ENCODE assay signal across 12 mouse cellular contexts in genomic region chr15:93733731-93734510, GRCm38 (mm10).
DNase-seq lines count a peak whose midpoint lies in the region; TF ChIP-seq lines count a peak whose summit lies in the region.
"Had no signal": no experiment of that assay in that cellular context is flagged by ENCODE, and none has a peak within 500 bp of the region (broad histone marks: within the 10 kb centered on the region; RNA-seq: fewer than 3 reads in every experiment).

No protein-coding gene starts in this region.

- H3K27me3 ChIP-seq in myocyte (ENCODE audit: control insufficient read depth, insufficient read depth, insufficient read length): no peaks in the 10 kb centered on the region
- H3K27me3 ChIP-seq: heart, embryonic 15.5 days had no signal

- peak overlapping the region; percentile 81 for H3K4me2 ChIP-seq in myocyte (ENCODE audit: low read depth)
- H3K4me2 ChIP-seq: heart, embryonic 15.5 days had no signal

- DNase-seq in cerebellum, postnatal 14 days: peak; percentile 56 to 68
- no peak for DNase-seq in cerebellum, adult 11-12 months
- DNase-seq in testis, postnatal 14 days (ENCODE audit: low spot score): peak; percentile 24
- DNase-seq in testis, postnatal 10 days (ENCODE audit: low spot score): no peak
- DNase-seq in gastrocnemius, postnatal 25 days: peak; percentile 54
- no peak for DNase-seq in kidney, postnatal 14 days
- DNase-seq in layer of hippocampus, adult 11-12 months (ENCODE audit: low spot score): no peak
- DNase-seq: cerebellum, adult 2 months; kidney, adult 2 months; right cerebral cortex, adult 18-20 months had no signal

- TF ChIP-seq POLR2A in myocyte (IDR thresholded peaks at IDR 0.05; ENCODE audit: insufficient read length, low read depth): no peak

- no peak overlapping the region for H3ac ChIP-seq in myocyte (ENCODE audit: control insufficient read depth, insufficient read length)

- H3K36me3 ChIP-seq in myocyte (ENCODE audit: control insufficient read depth, insufficient read depth): no peaks in the 10 kb centered on the region
- H3K36me3 ChIP-seq: heart, embryonic 15.5 days had no signal

- peak overlapping the region; percentile 3 for H3K4me3 ChIP-seq in myocyte
- H3K4me3 ChIP-seq: heart, embryonic 15.5 days had no signal

- no peaks in the 10 kb centered on the region for H3K79me2 ChIP-seq in myocyte (ENCODE audit: control insufficient read depth, insufficient read depth)

TF ChIP-seq in myocyte, 11 proteins besides CTCF, POLR2A, EP300 and RAD21:
- TF ChIP-seq MYOG (IDR thresholded peaks at IDR 0.05; ENCODE audit: control insufficient read depth in 1 of 3, insufficient read depth in 1 of 3, insufficient read length in 2 of 3, low read depth in 2 of 3) (no peak), CEBPB (IDR thresholded peaks at IDR 0.05; ENCODE audit: insufficient read depth, poor library complexity, severe bottlenecking) (peak; percentile 91)

Comparison
In these comparisons a context has a peak if more than half of its experiments do, and no peak if none do; other contexts are left out.
1. DNase-seq: peak in cerebellum, postnatal 14 days (2 of 2), testis, postnatal 14 days (single experiment) and gastrocnemius, postnatal 25 days (single experiment); none in cerebellum, adult 11-12 months (single experiment), testis, postnatal 10 days (single experiment), kidney, postnatal 14 days (single experiment) and layer of hippocampus, adult 11-12 months (single experiment).